Mouse (Mus musculus): ENCODE measurements around the gene Zeb2.
A peak's percentile ranks its signal among the peaks of the same experiment; 100 is the strongest.
"Not testable (repeated sequence)": the region's sequence is repeated elsewhere in the genome, so short reads cannot be mapped to it uniquely, and the experiment has no call there.

The Zeb2 gene

GRCm38 (mm10) chr2:45112021-45112747, 5.0 kb downstream of the Zeb2 start:
- DNase-seq (ENCODE audit: low read depth, low spot score), result no peak

GRCm38 (mm10) chr2:45111571-45111970, 5.6 kb downstream of the Zeb2 start:
- not testable (repeated sequence) for DNase-seq (ENCODE audit: low read depth, low spot score)

- DNase-seq (ENCODE audit: low read depth, low spot score), result peak; percentile 28
Measured at GRCm38 (mm10) chr2:45110757-45111411, 6.3 kb downstream of the Zeb2 start.

DNA sequence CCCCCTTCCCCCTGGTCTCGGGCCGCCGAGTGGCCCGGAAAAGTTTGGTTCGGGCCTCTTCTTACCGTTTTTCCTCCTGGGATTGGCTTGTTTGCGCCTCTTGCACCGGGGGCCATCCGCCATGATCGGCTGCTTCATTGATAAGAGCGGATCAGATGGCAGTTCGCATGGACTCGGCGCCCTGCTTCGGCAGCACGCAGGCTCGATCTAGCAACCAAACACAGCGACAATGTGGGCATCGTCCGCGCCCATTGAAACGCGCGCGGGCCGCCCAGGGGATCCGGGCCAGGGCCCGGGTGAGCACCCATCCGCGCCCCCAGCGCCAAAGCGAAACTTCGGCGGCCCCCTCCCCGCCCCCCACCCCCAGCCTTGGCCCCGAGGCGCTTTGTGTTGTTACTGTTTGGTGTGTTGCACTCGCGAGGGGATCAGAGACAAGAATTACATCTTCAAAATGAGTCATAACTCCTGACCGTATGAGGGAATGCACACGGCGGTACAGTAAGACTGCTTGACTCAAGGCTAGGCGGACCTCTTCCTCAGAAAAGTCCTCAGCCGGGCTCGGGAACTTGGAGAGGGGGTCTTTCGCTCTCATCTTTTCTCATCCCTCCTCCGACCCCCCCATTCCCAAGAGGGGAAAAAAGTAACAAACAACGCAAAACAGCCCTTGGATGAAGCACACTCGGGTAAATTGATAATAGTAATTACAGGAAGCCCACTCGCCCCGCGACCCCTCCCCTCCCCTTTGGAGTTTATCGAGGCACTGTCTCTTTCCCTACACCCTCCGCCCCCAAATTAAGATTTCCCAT, 7.0 kb downstream of the Zeb2 start:
- DNase-seq (ENCODE audit: low read depth, low spot score), result peak; percentile 60

DNA sequence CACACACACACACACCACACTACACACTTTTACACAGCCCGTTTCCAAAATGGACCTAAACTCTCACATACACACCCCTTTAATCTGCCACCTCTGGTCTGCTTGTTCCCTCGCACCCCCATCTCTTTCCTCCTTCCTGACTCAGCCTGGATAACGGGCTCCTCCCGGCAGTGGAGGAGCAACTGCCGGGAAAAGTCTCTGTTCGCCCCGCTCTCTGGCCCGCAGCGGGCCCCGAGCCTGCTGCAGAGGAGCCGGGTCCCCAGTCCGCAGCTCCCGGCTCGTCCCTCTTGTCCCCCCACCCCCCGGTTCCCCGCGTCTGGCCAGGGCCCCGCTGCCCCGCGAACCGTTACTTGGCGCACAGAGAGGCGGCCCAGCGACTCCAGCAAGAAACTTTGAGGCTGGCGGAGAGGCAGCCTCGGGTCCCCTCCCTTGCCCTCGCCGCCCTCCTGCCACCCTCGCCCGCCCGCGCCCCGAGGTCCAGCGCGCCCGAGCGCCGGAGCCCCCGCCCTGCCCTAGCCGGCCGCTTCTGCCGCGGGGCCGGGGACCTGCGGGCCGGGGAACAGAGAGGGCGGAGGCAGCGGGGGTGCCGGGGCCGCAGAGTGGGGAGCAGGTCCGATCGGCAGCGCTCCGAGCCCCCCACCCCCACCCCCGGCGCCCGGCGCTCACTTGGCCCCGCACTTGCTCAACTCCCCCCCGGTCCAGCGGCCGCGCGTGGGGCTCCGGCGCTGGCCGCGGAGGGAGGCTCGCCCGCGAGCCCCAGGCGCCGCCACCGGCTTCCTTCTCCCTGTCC, 7.8 kb downstream of the Zeb2 start:
- peak; percentile 63 for DNase-seq (ENCODE audit: low read depth, low spot score)

DNA sequence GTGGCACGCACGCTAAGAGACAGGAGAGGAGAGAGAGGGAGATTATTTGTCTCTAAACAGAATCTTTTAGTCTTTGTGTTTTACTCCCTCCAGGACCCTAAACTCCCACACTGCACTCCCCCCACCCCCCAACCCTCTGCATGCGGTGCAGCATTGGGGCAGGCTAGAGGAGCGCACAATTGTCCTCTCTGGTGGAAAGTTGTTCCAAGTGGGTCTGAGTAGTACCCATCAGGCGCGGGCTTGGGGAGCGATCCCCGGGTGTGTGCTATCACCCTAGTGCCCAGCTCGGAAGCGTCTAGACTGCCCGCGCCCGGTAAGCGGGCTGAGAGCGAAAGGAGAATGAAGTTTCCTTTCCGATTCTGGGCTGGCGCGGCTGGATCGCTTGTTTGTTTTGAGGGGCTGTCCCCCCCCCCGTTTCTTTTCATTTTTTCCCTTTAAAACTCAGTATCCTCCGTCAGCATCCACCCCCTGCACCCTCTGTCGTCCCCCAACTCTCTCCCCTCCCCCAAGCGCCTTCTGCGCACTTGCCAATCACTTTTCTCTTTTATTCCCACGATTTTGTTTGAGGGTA, 8.6 kb downstream of the Zeb2 start:
- peak; percentile 14 for DNase-seq (ENCODE audit: low read depth, low spot score)

- no peak for DNase-seq (ENCODE audit: low read depth, low spot score)
Measured at GRCm38 (mm10) chr2:45107555-45107954, 9.6 kb downstream of the Zeb2 start.

- DNase-seq (ENCODE audit: low read depth, low spot score), result no peak
Measured at GRCm38 (mm10) chr2:45105922-45106851, 11.0 kb downstream of the Zeb2 start.

DNA sequence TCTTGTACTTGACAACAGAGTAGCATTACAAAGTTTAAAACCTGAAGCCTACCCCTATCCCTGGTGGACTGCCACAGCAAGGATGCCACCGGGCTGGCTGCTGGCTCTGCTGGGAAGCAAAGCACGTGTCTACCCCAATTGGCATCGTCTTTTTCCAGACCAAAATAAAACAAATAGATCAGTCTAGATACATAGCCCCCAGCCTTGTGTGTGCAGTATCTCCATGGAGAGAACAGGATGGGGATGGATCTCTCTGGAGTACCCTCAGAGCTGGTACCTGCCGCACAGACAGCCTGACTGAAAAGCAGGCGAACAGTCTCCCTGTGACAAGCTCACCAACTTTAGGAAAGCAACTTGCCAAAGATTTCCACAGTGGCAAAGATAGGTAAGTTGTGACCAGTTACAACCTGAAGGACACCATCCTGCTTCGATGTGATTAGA, 11.9 kb downstream of the Zeb2 start:
- DNase-seq (ENCODE audit: low read depth, low spot score), result no peak

DNA sequence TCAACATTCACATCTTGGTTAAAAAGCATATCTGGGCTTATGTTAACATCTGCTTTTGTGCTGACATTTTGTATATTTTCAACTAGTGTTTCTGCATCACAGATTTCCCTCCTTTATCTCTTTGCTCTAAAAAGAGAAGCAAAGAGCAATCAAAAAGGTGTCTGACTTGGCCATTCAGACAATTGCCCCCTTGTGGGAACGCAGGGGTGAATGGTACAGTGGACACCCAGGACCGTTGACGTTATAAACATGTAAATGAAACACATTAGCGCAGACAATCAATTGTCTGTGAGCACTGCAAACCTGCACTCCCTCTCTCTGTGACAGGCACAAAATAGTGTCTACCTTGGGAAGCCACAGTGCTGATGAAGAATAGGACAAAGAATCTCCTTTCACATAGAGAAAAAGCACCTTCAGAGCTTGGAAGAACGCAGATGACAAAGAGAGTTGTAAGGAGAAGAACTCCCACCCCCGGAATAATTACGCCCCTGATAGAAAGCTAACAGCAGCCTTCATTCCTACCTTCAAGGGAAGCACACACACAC, 12.6 kb downstream of the Zeb2 start:
- peak; percentile 9 for DNase-seq (ENCODE audit: low read depth, low spot score)

DNA sequence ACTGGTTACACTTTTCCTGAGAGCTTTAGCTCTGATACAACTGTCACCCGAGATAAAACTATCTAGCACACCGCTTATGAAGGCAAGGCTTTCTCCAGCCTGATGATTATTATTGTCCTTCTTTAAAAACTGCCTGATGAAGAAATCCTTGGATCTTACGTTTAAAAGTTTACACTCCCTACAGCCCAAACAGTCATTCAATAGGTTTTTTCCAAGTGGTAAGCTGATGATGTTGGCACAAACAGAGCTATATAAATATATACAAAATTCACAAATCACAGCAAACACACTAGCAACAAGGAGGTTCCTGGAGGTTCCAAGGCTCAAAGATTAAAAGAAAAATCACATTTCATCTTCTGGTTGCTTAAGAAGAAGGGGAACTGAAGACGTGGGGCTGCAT, 13.1 kb downstream of the Zeb2 start:
- no peak for DNase-seq (ENCODE audit: low read depth, low spot score)

DNA sequence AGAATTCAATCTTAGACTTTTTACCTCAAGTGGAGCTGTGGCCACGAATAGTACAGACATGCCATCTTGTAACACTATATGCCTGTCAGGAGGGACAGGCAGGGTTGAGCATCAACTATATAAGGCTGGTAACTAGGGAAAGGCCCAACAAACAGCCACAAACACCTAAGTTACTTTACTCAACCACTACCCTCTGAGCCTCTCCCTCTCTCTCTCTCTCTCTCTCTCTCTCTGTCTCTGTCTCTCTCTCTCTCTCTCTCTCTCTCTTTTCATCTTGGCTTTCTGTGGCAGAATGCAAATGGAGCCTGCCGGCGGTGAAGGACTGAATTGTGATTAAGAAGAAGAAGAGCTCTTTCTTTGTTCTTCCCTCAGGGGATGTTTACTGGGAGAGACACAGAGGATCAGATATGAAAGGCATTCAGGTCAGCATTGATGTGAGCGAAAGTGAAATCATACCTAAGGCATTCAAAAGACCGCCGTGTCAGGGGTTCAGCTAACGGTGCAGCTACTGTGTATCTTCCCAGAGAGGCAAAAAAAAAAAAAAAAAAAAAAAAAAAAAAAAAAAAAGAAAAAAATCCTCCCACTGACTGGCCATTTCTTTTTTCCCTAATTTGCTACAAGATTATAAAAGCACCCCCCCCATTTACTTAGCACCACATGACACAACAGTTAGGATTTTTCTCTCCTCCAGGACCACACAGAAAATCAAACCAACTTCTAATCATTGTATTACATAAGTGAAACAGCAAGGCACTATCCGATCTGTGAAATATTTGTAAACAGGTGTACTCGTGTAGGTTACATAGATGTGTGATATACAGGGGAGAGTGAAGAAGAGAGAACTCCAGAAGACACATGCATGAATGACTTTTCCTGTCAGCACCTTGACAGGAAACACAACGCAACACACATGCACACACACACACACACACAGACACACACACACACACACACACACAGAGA, 13.9 kb downstream of the Zeb2 start:
- no peak for DNase-seq (ENCODE audit: low read depth, low spot score)

GRCm38 (mm10) chr2:45102191-45102638, 15.0 kb downstream of the Zeb2 start:
- DNase-seq (ENCODE audit: low read depth, low spot score), result no peak

DNA sequence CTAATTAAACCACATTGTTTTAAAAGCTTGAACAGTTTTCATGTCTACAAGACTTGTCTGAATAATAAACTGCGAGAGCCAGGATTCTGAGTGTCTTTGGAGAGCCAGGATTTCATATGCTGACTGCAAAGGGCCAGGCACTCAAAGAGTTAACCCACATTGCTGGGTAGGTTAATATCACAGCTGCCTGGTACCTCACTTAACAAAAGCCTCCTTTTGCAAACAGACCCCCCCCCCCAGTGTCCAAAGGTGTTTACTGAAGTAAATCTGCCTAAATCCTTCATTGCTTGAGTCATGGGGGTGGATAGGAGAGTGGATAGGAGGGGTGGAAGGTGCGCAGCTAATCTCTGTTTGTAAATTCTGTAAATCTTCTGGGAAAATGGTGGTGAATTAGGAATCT, 15.6 kb downstream of the Zeb2 start:
- no peak for DNase-seq (ENCODE audit: low read depth, low spot score)

DNA sequence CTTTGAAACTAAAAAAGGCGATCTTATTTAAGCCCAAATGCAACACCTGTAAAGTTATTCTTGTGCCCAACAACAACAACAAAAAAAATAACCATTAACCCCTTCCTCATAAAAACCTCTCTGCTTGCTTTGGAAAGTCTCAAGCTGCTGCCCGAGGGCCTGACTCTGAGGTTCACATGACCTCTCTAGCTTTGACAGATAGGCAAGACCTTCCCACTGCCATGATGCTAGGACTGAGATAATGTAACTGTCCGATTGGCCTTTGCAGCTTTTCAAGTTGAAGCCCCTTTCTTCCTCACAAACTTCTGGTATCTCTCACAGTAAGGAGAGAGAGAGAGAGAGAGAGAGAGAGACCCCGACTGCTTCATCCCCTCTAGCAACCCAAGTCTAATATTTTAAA, 16.2 kb downstream of the Zeb2 start:
- no peak for DNase-seq (ENCODE audit: low read depth, low spot score)

DNA sequence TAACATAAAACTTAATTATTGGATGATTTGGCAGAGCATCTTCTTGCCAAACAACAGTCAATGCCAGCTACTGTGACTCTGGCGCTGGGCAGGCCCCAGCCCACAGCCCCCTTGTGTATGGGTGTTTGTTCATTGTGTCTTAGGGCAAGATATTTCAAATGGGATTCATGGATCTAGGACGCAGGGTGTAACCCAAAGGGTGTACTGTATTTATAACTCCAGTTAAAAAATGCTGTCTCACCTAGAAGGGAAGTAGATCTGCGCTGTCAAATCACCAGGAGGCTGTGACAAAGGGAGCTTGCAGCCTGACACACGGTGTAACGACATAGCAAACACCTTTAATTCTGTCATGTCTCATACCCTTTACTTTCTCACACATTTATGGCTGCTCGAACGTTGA, 16.6 kb downstream of the Zeb2 start:
- DNase-seq (ENCODE audit: low read depth, low spot score), result no peak

- no peak for DNase-seq (ENCODE audit: low read depth, low spot score)
Measured at GRCm38 (mm10) chr2:45100017-45100416, 17.2 kb downstream of the Zeb2 start.

DNA sequence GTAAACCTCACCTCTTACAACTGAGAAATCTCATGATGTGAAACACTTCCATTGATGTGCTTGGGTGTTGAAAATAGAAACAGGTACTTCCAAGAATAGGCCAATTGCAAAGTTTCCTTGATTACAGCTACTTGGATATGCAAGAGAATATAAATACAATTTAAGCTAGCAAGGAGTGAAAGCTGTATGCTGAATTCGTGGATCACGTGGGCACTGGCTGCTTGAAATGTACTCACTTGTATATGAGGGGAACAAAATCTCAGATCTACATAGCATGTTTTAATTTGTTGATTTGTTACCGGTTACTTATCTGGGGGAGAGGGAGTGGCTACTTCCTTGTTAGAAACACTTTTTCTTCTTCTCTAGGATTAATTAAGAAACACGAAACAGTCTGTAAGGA, 18.1 kb downstream of the Zeb2 start:
- no peak for DNase-seq (ENCODE audit: low read depth, low spot score)

DNA sequence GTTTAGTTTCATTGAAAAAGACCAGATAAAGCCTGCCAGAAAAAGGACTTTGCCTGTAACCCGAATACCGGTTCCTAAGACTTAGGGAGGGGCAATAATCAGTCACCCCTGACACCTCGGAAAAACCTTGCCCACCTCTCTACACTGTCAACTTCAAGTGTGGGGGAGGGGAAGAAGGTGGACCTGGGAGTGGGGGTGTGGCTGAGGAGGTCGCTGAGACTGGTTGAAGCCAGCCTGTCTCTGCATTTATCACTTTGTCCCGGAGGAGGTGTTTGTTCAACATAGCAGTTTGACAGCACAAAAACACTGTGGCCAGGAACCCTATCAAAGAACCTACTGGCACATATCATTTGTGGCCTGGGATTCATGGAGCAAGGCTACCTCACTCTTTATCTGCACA, 19.2 kb downstream of the Zeb2 start:
- DNase-seq (ENCODE audit: low read depth, low spot score), result peak; percentile 25
